Mouse (Mus musculus) CH12.LX (cell line): ENCODE results near the gene Cdc37l1. TPM values are rescaled to one million over a fixed set of nuclear protein-coding genes. Genes with fewer than 3 reads are reported as not detected.

ENCODE experiments used
- DNase-seq: peaks from one replicate; pipeline ENCODE4 v3.0.0-alpha.2; 2013; ENCODE audit errors: extremely low read depth
- H3K27ac ChIP-seq: 2 replicates; pipeline ENCODE4 v1.5.1; 2012; ENCODE audit warnings: low read depth, mild to moderate bottlenecking, control low read depth, moderate library complexity; ENCODE audit not compliant: insufficient read depth
- H3K27me3 ChIP-seq: replicated peaks from 2 replicates; pipeline ENCODE3; 2012; ENCODE audit warnings: inconsistent platforms
- H3K36me3 ChIP-seq, 2 experiments: replicated peaks in 1 of 2; 2 replicates each; pipeline versions ENCODE3 to v1.6.1; 2012; ENCODE audit warnings: inconsistent platforms in 1 of 2, low read length in 1 of 2, mild to moderate bottlenecking in 1 of 2, mixed read lengths in 1 of 2, moderate library complexity in 1 of 2; ENCODE audit not compliant: control insufficient read depth in 1 of 2, insufficient read depth in 1 of 2
- H3K4me1 ChIP-seq, 2 experiments: 2 replicates each; pipeline ENCODE4 v1.6.1; 2012; ENCODE audit warnings: inconsistent platforms in 1 of 2, moderate library complexity in 1 of 2; ENCODE audit not compliant: insufficient read depth in 2 of 2, control insufficient read depth in 1 of 2
- H3K4me2 ChIP-seq: 2 replicates; pipeline ENCODE4 v1.6.1; 2012; ENCODE audit warnings: low read depth, mild to moderate bottlenecking, control low read depth; ENCODE audit not compliant: poor library complexity, insufficient read depth, severe bottlenecking
- H3K4me3 ChIP-seq, 3 experiments: fragments of 150-350 bp in 1 of 3; sonication (generic) in 1 of 3; replicated peaks in 1 of 3; 2 replicates each; pipeline versions ENCODE3 to v1.5.1; 2011 to 2012; ENCODE audit warnings: low read depth in 2 of 3, low read length in 2 of 3, mild to moderate bottlenecking in 2 of 3, moderate library complexity in 2 of 3, control low read depth in 1 of 3, improper control_type of control experiment in 1 of 3, inconsistent platforms in 1 of 3, mixed read lengths in 1 of 3; ENCODE audit not compliant: poor library complexity in 1 of 3
- H3K79me2 ChIP-seq: replicated peaks from 2 replicates; pipeline ENCODE4 v1.6.1; 2012; ENCODE audit warnings: mild to moderate bottlenecking, moderate library complexity; ENCODE audit not compliant: control insufficient read depth, poor library complexity, insufficient read depth, severe bottlenecking; ENCODE audit errors: extremely low read depth
- H3K9ac ChIP-seq: 2 replicates; pipeline ENCODE4 v1.6.1; 2012; ENCODE audit warnings: low read depth, mild to moderate bottlenecking, control low read depth, moderate library complexity; ENCODE audit not compliant: insufficient read depth
- H3K9me3 ChIP-seq: replicated peaks from 2 replicates; pipeline ENCODE3; 2012; ENCODE audit warnings: low read length, inconsistent platforms, mixed read lengths
- BHLHE40 ChIP-seq: IDR thresholded peaks from 2 replicates; pipeline ENCODE4 v1.6.1; 2011; ENCODE audit warnings: mild to moderate bottlenecking, low read depth, low read length, improper control_type of control experiment
- CHD1 ChIP-seq: IDR thresholded peaks from 2 replicates; pipeline ENCODE4 v1.6.1; 2012; ENCODE audit warnings: low read depth, low read length, improper control_type of control experiment, inconsistent platforms
- CHD2 ChIP-seq: IDR thresholded peaks from 2 replicates; pipeline ENCODE4 v1.6.1; 2011; ENCODE audit warnings: low read length, improper control_type of control experiment
- CTCF ChIP-seq, 2 experiments: IDR thresholded peaks in 1 of 2; conservative IDR thresholded peaks in 1 of 2; 2 replicates each; pipeline ENCODE4 v1.5.1; 2011 to 2012; ENCODE audit warnings: low read depth in 2 of 2, low read length in 2 of 2, improper control_type of control experiment in 1 of 2, inconsistent platforms in 1 of 2, mild to moderate bottlenecking in 1 of 2, moderate library complexity in 1 of 2
- E2F4 ChIP-seq: IDR thresholded peaks from 2 replicates; pipeline ENCODE4 v1.6.1; 2011; ENCODE audit warnings: low read depth, low read length, improper control_type of control experiment; ENCODE audit not compliant: insufficient replicate concordance
- ELF1 ChIP-seq: IDR thresholded peaks from 2 replicates; pipeline ENCODE4 v1.6.1; 2014; ENCODE audit warnings: low read depth, mild to moderate bottlenecking, inconsistent platforms, low read length, improper control_type of control experiment
- EP300 ChIP-seq: IDR thresholded peaks from 2 replicates; pipeline ENCODE4 v1.6.1; 2011; ENCODE audit warnings: low read length, improper control_type of control experiment
- ETS1 ChIP-seq: conservative IDR thresholded peaks from 2 replicates; pipeline ENCODE4 v1.6.1; 2012; ENCODE audit warnings: low read depth, mild to moderate bottlenecking, inconsistent platforms, low read length, improper control_type of control experiment, moderate library complexity
- GABPA ChIP-seq: IDR thresholded peaks from 2 replicates; pipeline ENCODE4 v1.6.1; 2012; ENCODE audit warnings: low read depth, low read length, improper control_type of control experiment, inconsistent platforms; ENCODE audit not compliant: insufficient replicate concordance
- HCFC1 ChIP-seq: IDR thresholded peaks from 2 replicates; pipeline ENCODE4 v1.6.1; 2012; ENCODE audit warnings: low read depth, mild to moderate bottlenecking, inconsistent platforms, low read length, improper control_type of control experiment
- IRF4 ChIP-seq: IDR thresholded peaks from 2 replicates; pipeline ENCODE4 v1.6.1; 2014; ENCODE audit warnings: low read depth, mild to moderate bottlenecking, inconsistent platforms, low read length, improper control_type of control experiment
- JUN ChIP-seq: IDR thresholded peaks from 2 replicates; pipeline ENCODE4 v1.6.1; 2011; ENCODE audit warnings: low read depth, mild to moderate bottlenecking, low read length, improper control_type of control experiment, moderate library complexity; ENCODE audit not compliant: insufficient read depth
- JUND ChIP-seq: conservative IDR thresholded peaks from 2 replicates; pipeline ENCODE4 v1.6.1; 2011; ENCODE audit warnings: low read depth, low read length, improper control_type of control experiment
- KAT2A ChIP-seq: IDR thresholded peaks from 2 replicates; pipeline ENCODE4 v1.6.1; 2012; ENCODE audit warnings: low read length, improper control_type of control experiment, inconsistent platforms; ENCODE audit not compliant: insufficient replicate concordance
- MAFK ChIP-seq: IDR thresholded peaks from 2 replicates; pipeline ENCODE4 v1.6.1; 2011; ENCODE audit warnings: low read length, improper control_type of control experiment; ENCODE audit not compliant: insufficient replicate concordance
- MAX ChIP-seq: IDR thresholded peaks from 2 replicates; pipeline ENCODE4 v1.6.1; 2011; ENCODE audit warnings: low read length, improper control_type of control experiment
- MAZ ChIP-seq: IDR thresholded peaks from 2 replicates; pipeline ENCODE4 v1.6.1; 2012; ENCODE audit warnings: low read depth, mild to moderate bottlenecking, inconsistent platforms, low read length, improper control_type of control experiment, moderate library complexity
- MEF2A ChIP-seq: IDR thresholded peaks from 2 replicates; pipeline ENCODE4 v1.6.1; 2014; ENCODE audit warnings: low read depth, mild to moderate bottlenecking, inconsistent platforms, low read length, improper control_type of control experiment, borderline replicate concordance
- MXI1 ChIP-seq: IDR thresholded peaks from 2 replicates; pipeline ENCODE4 v1.6.1; 2011; ENCODE audit warnings: mild to moderate bottlenecking, low read depth, low read length, improper control_type of control experiment
- MYC ChIP-seq: IDR thresholded peaks from 2 replicates; pipeline ENCODE4 v1.6.1; 2011; ENCODE audit warnings: low read depth, mild to moderate bottlenecking, improper control_type of control experiment, low read length
- NELFE ChIP-seq: IDR thresholded peaks from 2 replicates; pipeline ENCODE4 v1.6.1; 2011; ENCODE audit warnings: low read depth, low read length, improper control_type of control experiment
- NRF1 ChIP-seq: IDR thresholded peaks from 2 replicates; pipeline ENCODE4 v1.6.1; 2014; ENCODE audit warnings: low read depth, mild to moderate bottlenecking, inconsistent platforms, low read length, improper control_type of control experiment, moderate library complexity
- PAX5 ChIP-seq: IDR thresholded peaks from 2 replicates; pipeline ENCODE4 v1.6.1; 2012; ENCODE audit warnings: low read length, inconsistent platforms, mixed read lengths
- POLR2A ChIP-seq: IDR thresholded peaks from 2 replicates; pipeline ENCODE4 v1.6.1; 2011; ENCODE audit warnings: low read depth, mild to moderate bottlenecking, improper control_type of control experiment, low read length
- POLR2AphosphoS2 ChIP-seq: IDR thresholded peaks from 2 replicates; pipeline ENCODE4 v1.6.1; 2011; ENCODE audit warnings: low read depth, low read length, improper control_type of control experiment
- RAD21 ChIP-seq: IDR thresholded peaks from 2 replicates; pipeline ENCODE4 v1.6.1; 2011; ENCODE audit warnings: low read depth, mild to moderate bottlenecking, low read length, improper control_type of control experiment, moderate library complexity
- RCOR1 ChIP-seq: conservative IDR thresholded peaks from 2 replicates; pipeline ENCODE4 v1.6.1; 2012; ENCODE audit warnings: low read depth, mild to moderate bottlenecking, inconsistent platforms, low read length, improper control_type of control experiment
- SIN3A ChIP-seq: IDR thresholded peaks from 2 replicates; pipeline ENCODE4 v1.6.1; 2012; ENCODE audit warnings: low read length, improper control_type of control experiment, inconsistent platforms
- SMC3 ChIP-seq: IDR thresholded peaks from 2 replicates; pipeline ENCODE4 v1.6.1; 2011; ENCODE audit warnings: low read depth, low read length, improper control_type of control experiment
- TBP ChIP-seq: conservative IDR thresholded peaks from 2 replicates; pipeline ENCODE4 v1.6.1; 2011; ENCODE audit warnings: low read depth, low read length, improper control_type of control experiment
- TCF12 ChIP-seq: IDR thresholded peaks from 2 replicates; pipeline ENCODE4 v1.6.1; 2014; ENCODE audit warnings: low read depth, mild to moderate bottlenecking, inconsistent platforms, low read length, improper control_type of control experiment
- UBTF ChIP-seq: IDR thresholded peaks from 2 replicates; pipeline ENCODE4 v1.6.1; 2012; ENCODE audit warnings: low read depth, mild to moderate bottlenecking, inconsistent platforms, low read length, improper control_type of control experiment, moderate library complexity
- USF1 ChIP-seq: IDR thresholded peaks from 2 replicates; pipeline ENCODE4 v1.6.1; 2014; ENCODE audit warnings: low read depth, mild to moderate bottlenecking, inconsistent platforms, low read length, improper control_type of control experiment
- USF2 ChIP-seq: conservative IDR thresholded peaks from 2 replicates; pipeline ENCODE4 v1.6.1; 2011; ENCODE audit warnings: low read depth, low read length, improper control_type of control experiment
- ZC3H11A ChIP-seq: IDR thresholded peaks from 2 replicates; pipeline ENCODE4 v1.6.1; 2012; ENCODE audit warnings: low read depth, mild to moderate bottlenecking, inconsistent platforms, low read length, improper control_type of control experiment
- ZKSCAN1 ChIP-seq: IDR thresholded peaks from 2 replicates; pipeline ENCODE4 v1.6.1; 2012; ENCODE audit warnings: low read depth, inconsistent platforms, low read length, improper control_type of control experiment, borderline replicate concordance
- ZMIZ1 ChIP-seq: IDR thresholded peaks from 2 replicates; pipeline ENCODE4 v1.6.1; 2012; ENCODE audit warnings: low read depth, mild to moderate bottlenecking, inconsistent platforms, low read length, improper control_type of control experiment
- ZNF384 ChIP-seq: IDR thresholded peaks from 2 replicates; pipeline ENCODE4 v1.6.1; 2012; ENCODE audit warnings: low read depth, low read length, improper control_type of control experiment, inconsistent platforms
- dilution Hi-C: fragments of 300-500 bp; cut with MboI; formaldehyde crosslinking; loops from 2 replicates; pipeline ENCODE4 v1.14.3; 2020; ENCODE audit warnings: low sequenced_read_pairs; ENCODE audit not compliant: extremely low pct_unique_long_range_greater_than_20kb, extremely low pct_ligation_motif_present
- in situ Hi-C: fragments of 300-500 bp; cut with MboI; formaldehyde crosslinking; loops from 3 replicates; pipeline ENCODE4 v1.14.3; 2019; ENCODE audit warnings: low sequenced_read_pairs, low pct_ligation_motif_present, low pct_unique_long_range_greater_than_20kb, mixed read lengths
- polyA plus RNA-seq: library from polyadenylated mRNA; unstranded; fragments of >175 nt; gene quantifications from 2 replicates; pipeline ENCODE4 v1.2.1, GENCODE M21; 2012; ENCODE audit warnings: low read depth; ENCODE audit not compliant: insufficient read length
- total RNA-seq, 2 experiments: library from RNA; depleted of rRNA; stranded (reverse); fragments of 300-350 nt in 1 of 2; fragments of >200 nt in 1 of 2; gene quantifications; 2 replicates each; pipeline ENCODE4 v1.2.3; 2012 to 2014

Cdc37l1 gene
- total RNA-seq (2012; rRNA removed) (14.0 and 15.6 TPM in 2 replicates), total RNA-seq (2014; rRNA removed) (22.9 and 28.1 TPM in 2 replicates), polyA plus RNA-seq (26.5 and 26.8 TPM in 2 replicates)

DNA sequence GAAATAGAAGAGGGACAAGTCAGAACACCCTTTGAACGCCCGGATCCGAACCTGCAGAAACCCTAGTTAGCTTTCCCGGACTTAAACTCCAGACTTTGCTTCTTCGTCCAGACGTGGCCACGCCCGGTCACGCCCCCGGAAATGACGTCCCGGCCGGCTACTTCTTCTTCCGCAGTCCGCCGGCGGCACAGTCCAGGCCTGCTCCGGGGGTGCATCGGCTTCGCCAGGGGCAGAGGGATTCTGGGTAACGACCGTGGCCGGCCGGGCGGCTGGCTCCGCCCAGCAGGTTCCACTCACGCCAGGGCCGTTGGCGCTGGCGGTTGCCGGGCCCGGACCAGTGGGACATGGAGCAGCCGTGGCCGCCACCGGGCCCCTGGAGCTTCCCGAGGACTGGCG, at the start of gene Cdc37l1:
Gene Cdc37l1 (plus strand): TSS at position 159 of the 396 bp plus-strand sequence.
- Histone ChIP-seq H3K27me3 (peaks cover 4% of the 10 kb centered on the region), H3K4me1 (peaks cover 5 to 13% of the 10 kb centered on the region in 2 experiments; a peak in 3 of 4 replicates), H3K27ac (peak within 1 kb of the TSS; percentile 5; the same call in 1 of the 2 replicates), H3K4me2 (peak within 1 kb of the TSS; percentile 82), H3K9me3 (no peaks in the 10 kb centered on the region), H3K79me2 (peaks cover 19% of the 10 kb centered on the region), H3K9ac (peak within 1 kb of the TSS; percentile 71), H3K36me3 (peaks cover 8 to 23% of the 10 kb centered on the region in 2 experiments), H3K4me3 (peak within 1 kb of the TSS; percentile 77 to 97 (median 92))
- in situ Hi-C loops = no loop called here
- dilution Hi-C loops = no loop called here
- peak; percentile 91 for DNase-seq
- no peak; the same call in 1 of the 2 replicates for TF ChIP-seq CHD1
- TF ChIP-seq EP300 = no peak
- TF ChIP-seq MAZ = peak; percentile 81; the same call in 1 of the 2 replicates
- peak; percentile 60; the same call in 1 of the 2 replicates for TF ChIP-seq POLR2AphosphoS2
- no peak for TF ChIP-seq USF2
- no peak for TF ChIP-seq JUND
- no peak; the same call in 1 of the 2 replicates for TF ChIP-seq GABPA
- peak; percentile 70; the same call in 1 of the 2 replicates for TF ChIP-seq MAX
- TF ChIP-seq ZKSCAN1 = no peak
- peak; percentile 96 for TF ChIP-seq POLR2A
- TF ChIP-seq SIN3A = peak; percentile 85
- TF ChIP-seq MXI1 = peak; percentile 68; the same call in 1 of the 2 replicates
- TF ChIP-seq CHD2 = no peak
- TF ChIP-seq RAD21 = no peak
- TF ChIP-seq ZC3H11A = no peak
- TF ChIP-seq PAX5 = no peak
- TF ChIP-seq IRF4 = peak; percentile 42
- TF ChIP-seq ZNF384 = no peak
- TF ChIP-seq ELF1 = peak; percentile 95
- TF ChIP-seq SMC3 = no peak
- peak; percentile 77 for TF ChIP-seq TCF12
- TF ChIP-seq MEF2A = peak; percentile 71; the same call in 1 of the 2 replicates
- peak; percentile 90 for TF ChIP-seq NELFE
- 0 out of 2 replicates have a peak, but pooled peaks have one; percentile 23 for TF ChIP-seq ETS1
- TF ChIP-seq BHLHE40 = peak; percentile 51
- peak; percentile 81 for TF ChIP-seq TBP
- 0 out of 2 replicates have a peak, but pooled peaks have one; percentile 33 for TF ChIP-seq E2F4
- 0 out of 2 replicates have a peak, but pooled peaks have one; percentile 27 for TF ChIP-seq MYC
- no peak for TF ChIP-seq JUN
- TF ChIP-seq UBTF = no peak
- no peak for TF ChIP-seq CTCF (conservative IDR thresholded peaks at IDR 0.05 in 1 of 2, IDR thresholded peaks at IDR 0.05 in 1 of 2; ENCODE audit: low read depth in 2 of 2, low read length in 2 of 2)
- TF ChIP-seq HCFC1 = peak; percentile 83
- peak; percentile 48; the same call in 1 of the 2 replicates for TF ChIP-seq RCOR1
- peak; percentile 89 for TF ChIP-seq ZMIZ1
- TF ChIP-seq MAFK = no peak
- peak; percentile 51; the same call in 1 of the 2 replicates for TF ChIP-seq NRF1
- TF ChIP-seq USF1 = peak; percentile 22
- no peak for TF ChIP-seq KAT2A
